In the genomic region with DNA sequence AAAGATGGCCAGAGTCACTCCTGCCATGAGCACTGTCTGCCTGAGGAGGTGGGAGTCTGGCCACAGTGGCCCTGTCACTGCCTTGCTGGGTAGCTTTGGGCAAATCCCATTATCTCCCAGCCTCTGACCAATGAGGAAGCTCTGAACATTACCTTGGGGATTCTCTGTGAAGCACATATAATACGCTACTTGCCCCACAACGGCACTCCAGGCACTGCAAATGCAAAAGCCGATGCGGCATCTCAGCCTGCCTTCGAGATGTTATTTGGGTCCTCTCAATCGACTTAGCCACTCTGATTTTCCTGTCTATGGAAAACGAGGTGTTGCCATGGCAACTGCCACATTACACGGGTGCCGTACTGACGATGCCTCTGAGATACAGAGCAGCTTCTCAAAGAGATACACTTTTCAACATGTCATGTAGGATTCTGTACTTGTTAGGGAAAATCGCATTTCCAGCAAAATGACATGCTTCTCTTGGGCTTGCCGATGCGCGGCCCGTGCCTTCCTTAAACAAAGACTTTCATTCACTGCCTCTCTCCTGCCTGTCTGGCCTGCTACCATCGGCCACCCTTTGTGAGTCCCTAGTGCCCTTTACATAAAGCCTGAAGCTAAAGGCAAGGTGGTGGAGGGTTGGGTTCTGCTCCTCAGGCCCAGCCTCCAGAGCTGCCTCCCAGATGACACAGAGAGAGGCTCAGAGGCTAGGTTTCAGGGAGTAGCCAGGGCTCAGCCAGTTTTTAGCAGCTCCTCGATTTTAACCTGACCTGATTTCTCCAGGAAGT, we compare ENCODE assay signal across 8 mouse cellular contexts.
DNase-seq lines count a peak whose midpoint lies in the region; ATAC-seq and TF ChIP-seq lines count a peak whose summit lies in the region.

No protein-coding gene starts in this region.

- no peak for ATAC-seq in embryonic facial prominence, embryonic 11.5 days (replicated peaks; ENCODE audit: insufficient number of reproducible peaks, low FRiP score, low TSS enrichment, low read depth)
- peak; percentile 84 for ATAC-seq in midbrain, embryonic 12.5 days (ENCODE audit: low FRiP score, low read depth)
- ATAC-seq in inflammation-experienced regulatory T-cells, adult 6 months: no peak

- peak overlapping the region; percentile 5 for H3K9ac ChIP-seq in embryonic facial prominence, embryonic 11.5 days (replicated peaks; ENCODE audit: low read length)
- peak overlapping the region; percentile 41; the same call in 1 of the 2 replicates for H3K9ac ChIP-seq in midbrain, embryonic 12.5 days (replicated peaks)

- TF ChIP-seq CTCF in brain, embryonic 14.5 days (IDR thresholded peaks at IDR 0.05; ENCODE audit: borderline replicate concordance, extremely low read depth, insufficient read depth, insufficient read length): no peak

- no peak for TF ChIP-seq POLR2A in brain, embryonic 14.5 days (IDR thresholded peaks at IDR 0.05; ENCODE audit: borderline replicate concordance, extremely low read depth, insufficient read depth, insufficient read length, poor library complexity, severe bottlenecking)

- no peak overlapping the region for H3K4me2 ChIP-seq in embryonic facial prominence, embryonic 11.5 days (ENCODE audit: low read depth, low read length)
- H3K4me2 ChIP-seq in midbrain, embryonic 12.5 days (replicated peaks): peak overlapping the region; percentile 32

- H3K9me3 ChIP-seq in embryonic facial prominence, embryonic 11.5 days (replicated peaks; ENCODE audit: control insufficient read depth, low read length): no peaks in the 10 kb centered on the region
- no peaks in the 10 kb centered on the region for H3K9me3 ChIP-seq in midbrain, embryonic 12.5 days

- peak; percentile 97 for DNase-seq in brain, embryonic 14.5 days (ENCODE audit: low read depth)
- DNase-seq in embryonic facial prominence, embryonic 11.5 days (ENCODE audit: low spot score): peak; percentile 73
- peak; percentile 75 to 93 for DNase-seq in layer of hippocampus, adult 18-20 months (ENCODE audit: low spot score in 2 of 2)
- DNase-seq in spleen, postnatal 14 days (ENCODE audit: low spot score in 2 of 2): no peak
- DNase-seq in kidney, adult 9 months: no peak
- DNase-seq in adrenal gland, postnatal 36 days: no peak

- H3K4me1 ChIP-seq in embryonic facial prominence, embryonic 11.5 days (ENCODE audit: control insufficient read depth, insufficient read depth, low read length): no peaks in the 10 kb centered on the region; the same call in 1 of the 2 replicates
- peaks cover 28% of the 10 kb centered on the region for H3K4me1 ChIP-seq in midbrain, embryonic 12.5 days

- no peaks in the 10 kb centered on the region for H3K36me3 ChIP-seq in embryonic facial prominence, embryonic 11.5 days (replicated peaks; ENCODE audit: control insufficient read depth, insufficient read depth, low read depth, low read length)
- H3K36me3 ChIP-seq in midbrain, embryonic 12.5 days: no peaks in the 10 kb centered on the region

- no peak overlapping the region for H3K4me3 ChIP-seq in embryonic facial prominence, embryonic 11.5 days (ENCODE audit: low read depth, low read length)
- no peak overlapping the region for H3K4me3 ChIP-seq in midbrain, embryonic 12.5 days

- no peak overlapping the region for H3K27ac ChIP-seq in embryonic facial prominence, embryonic 11.5 days (replicated peaks; ENCODE audit: low read depth, low read length)
- peak overlapping the region; percentile 94 for H3K27ac ChIP-seq in midbrain, embryonic 12.5 days (replicated peaks)

- 21% methylated on average over 17 of the region's 17 CpGs for WGBS in embryonic facial prominence, embryonic 11.5 days
- WGBS in midbrain, embryonic 12.5 days: 15% methylated on average over 17 of the region's 17 CpGs

- H3K27me3 ChIP-seq in embryonic facial prominence, embryonic 11.5 days (ENCODE audit: control insufficient read depth, insufficient read depth, low read length): no peaks in the 10 kb centered on the region
- H3K27me3 ChIP-seq in midbrain, embryonic 12.5 days: peaks cover 67% of the 10 kb centered on the region

Comparison
In these comparisons a context has a peak if more than half of its experiments do, and no peak if none do; other contexts are left out.
1. DNase-seq: peak in brain, embryonic 14.5 days (single experiment), embryonic facial prominence, embryonic 11.5 days (single experiment) and layer of hippocampus, adult 18-20 months (2 of 2); none in spleen, postnatal 14 days (0 of 2), kidney, adult 9 months (single experiment) and adrenal gland, postnatal 36 days (0 of 2).